Mouse (Mus musculus): ENCODE measurements around the gene Pth. TPM values are rescaled to one million over a fixed set of nuclear protein-coding genes. Genes with fewer than 3 reads are reported as not detected.

Gene Pth
- polyA plus RNA-seq, 1 experiment from 2014 or later, result not detected

- no peak overlapping the region for H3K4me2 ChIP-seq (ENCODE audit: low read depth, severe bottlenecking)
- H3K9ac ChIP-seq (ENCODE audit: low read length), result no peak overlapping the region
- H3K4me3 ChIP-seq (ENCODE audit: low read depth, low read length), result no peak overlapping the region
- no peak for ATAC-seq (ENCODE audit: insufficient number of reproducible peaks, low FRiP score, low TSS enrichment, low read depth)
- no peak for DNase-seq (ENCODE audit: low spot score)
- H3K27ac ChIP-seq (replicated peaks; ENCODE audit: low read depth, low read length), result no peak overlapping the region
- H3K9me3 ChIP-seq (ENCODE audit: control insufficient read depth, low read length), result no peaks in the 10 kb centered on the region
- H3K4me1 ChIP-seq (ENCODE audit: control insufficient read depth, insufficient read depth, low read length), result no peaks in the 10 kb centered on the region
- H3K27me3 ChIP-seq (ENCODE audit: control insufficient read depth, insufficient read depth, low read length), result no peaks in the 10 kb centered on the region
- no peaks in the 10 kb centered on the region for H3K36me3 ChIP-seq (ENCODE audit: control insufficient read depth, insufficient read depth, low read length)
- WGBS, result 55% methylated on average over 5 of the region's 5 CpGs
Observed at GRCm38 (mm10) chr7:113408712-113409111, 20.3 kb upstream of the Pth start.

- DNase-seq (ENCODE audit: low spot score) (no peak), ATAC-seq (ENCODE audit: insufficient number of reproducible peaks, low FRiP score, low TSS enrichment, low read depth) (no peak)
- no peaks in the 10 kb centered on the region for H3K4me1 ChIP-seq (ENCODE audit: control insufficient read depth, insufficient read depth, low read length)
- H3K9ac ChIP-seq (ENCODE audit: low read length), result no peak overlapping the region
- H3K9me3 ChIP-seq (ENCODE audit: control insufficient read depth, low read length), result no peaks in the 10 kb centered on the region
- H3K4me2 ChIP-seq (ENCODE audit: low read depth, severe bottlenecking), result no peak overlapping the region
- no peak overlapping the region for H3K4me3 ChIP-seq (ENCODE audit: low read depth, low read length)
- H3K36me3 ChIP-seq (ENCODE audit: control insufficient read depth, insufficient read depth, low read length), result no peaks in the 10 kb centered on the region
- H3K27me3 ChIP-seq (ENCODE audit: control insufficient read depth, insufficient read depth, low read length), result no peaks in the 10 kb centered on the region
- H3K27ac ChIP-seq (replicated peaks; ENCODE audit: low read depth, low read length), result no peak overlapping the region
Observed at GRCm38 (mm10) chr7:113398083-113398482, 9.7 kb upstream of the Pth start.

GRCm38 (mm10) chr7:113396661-113397060 lies 8.3 kb upstream of the Pth start:
- Histone ChIP-seq H3K27ac (replicated peaks; ENCODE audit: low read depth, low read length) (no peak overlapping the region), H3K4me2 (ENCODE audit: low read depth, severe bottlenecking) (no peak overlapping the region), H3K27me3 (ENCODE audit: control insufficient read depth, insufficient read depth, low read length) (no peaks in the 10 kb centered on the region), H3K36me3 (ENCODE audit: control insufficient read depth, insufficient read depth, low read length) (no peaks in the 10 kb centered on the region), H3K4me3 (ENCODE audit: low read depth, low read length) (no peak overlapping the region), H3K9ac (ENCODE audit: low read length) (no peak overlapping the region), H3K4me1 (ENCODE audit: control insufficient read depth, insufficient read depth, low read length) (no peaks in the 10 kb centered on the region), H3K9me3 (ENCODE audit: control insufficient read depth, low read length) (no peaks in the 10 kb centered on the region)
- ATAC-seq (ENCODE audit: insufficient number of reproducible peaks, low FRiP score, low TSS enrichment, low read depth), result no peak
- no peak for DNase-seq (ENCODE audit: low spot score)
- 88% methylated on average over 4 of the region's 4 CpGs for WGBS

GRCm38 (mm10) chr7:113391619-113392018 lies 3.2 kb upstream of the Pth start:
- ATAC-seq (ENCODE audit: insufficient number of reproducible peaks, low FRiP score, low TSS enrichment, low read depth), result no peak
- Histone ChIP-seq H3K4me2 (ENCODE audit: low read depth, severe bottlenecking) (no peak overlapping the region), H3K4me1 (ENCODE audit: control insufficient read depth, insufficient read depth, low read length) (no peaks in the 10 kb centered on the region), H3K9me3 (ENCODE audit: control insufficient read depth, low read length) (no peaks in the 10 kb centered on the region), H3K27ac (replicated peaks; ENCODE audit: low read depth, low read length) (no peak overlapping the region), H3K36me3 (ENCODE audit: control insufficient read depth, insufficient read depth, low read length) (no peaks in the 10 kb centered on the region), H3K9ac (ENCODE audit: low read length) (no peak overlapping the region), H3K27me3 (ENCODE audit: control insufficient read depth, insufficient read depth, low read length) (no peaks in the 10 kb centered on the region), H3K4me3 (ENCODE audit: low read depth, low read length) (no peak overlapping the region)
- no peak for DNase-seq (ENCODE audit: low spot score)
- WGBS, result 83% methylated on average over 2 of the region's 2 CpGs

GRCm38 (mm10) chr7:113377875-113378658 lies 10.3 kb downstream of the Pth start:
- H3K36me3 ChIP-seq (ENCODE audit: control insufficient read depth, insufficient read depth, low read length), result no peaks in the 10 kb centered on the region
- H3K4me1 ChIP-seq (ENCODE audit: control insufficient read depth, insufficient read depth, low read length), result no peaks in the 10 kb centered on the region
- no peak overlapping the region for H3K27ac ChIP-seq (replicated peaks; ENCODE audit: low read depth, low read length)
- no peak overlapping the region for H3K4me3 ChIP-seq (ENCODE audit: low read depth, low read length)
- no peaks in the 10 kb centered on the region for H3K27me3 ChIP-seq (ENCODE audit: control insufficient read depth, insufficient read depth, low read length)
- 31% methylated on average over 7 of the region's 7 CpGs for WGBS
- DNase-seq (ENCODE audit: low spot score) (peak; percentile 78), ATAC-seq (ENCODE audit: insufficient number of reproducible peaks, low FRiP score, low TSS enrichment, low read depth) (peak; percentile 68)
- H3K9ac ChIP-seq (ENCODE audit: low read length), result no peak overlapping the region
- no peaks in the 10 kb centered on the region for H3K9me3 ChIP-seq (ENCODE audit: control insufficient read depth, low read length)
- H3K4me2 ChIP-seq (ENCODE audit: low read depth, severe bottlenecking), result no peak overlapping the region

GRCm38 (mm10) chr7:113372682-113373081 lies 15.7 kb downstream of the Pth start:
- Histone ChIP-seq H3K36me3 (ENCODE audit: control insufficient read depth, insufficient read depth, low read length) (no peaks in the 10 kb centered on the region), H3K4me1 (ENCODE audit: control insufficient read depth, insufficient read depth, low read length) (no peaks in the 10 kb centered on the region), H3K9me3 (ENCODE audit: control insufficient read depth, low read length) (no peaks in the 10 kb centered on the region), H3K27me3 (ENCODE audit: control insufficient read depth, insufficient read depth, low read length) (no peaks in the 10 kb centered on the region), H3K4me2 (ENCODE audit: low read depth, severe bottlenecking) (no peak overlapping the region), H3K4me3 (ENCODE audit: low read depth, low read length) (no peak overlapping the region), H3K9ac (ENCODE audit: low read length) (no peak overlapping the region), H3K27ac (replicated peaks; ENCODE audit: low read depth, low read length) (no peak overlapping the region)
- DNase-seq (ENCODE audit: low spot score) (no peak), ATAC-seq (ENCODE audit: insufficient number of reproducible peaks, low FRiP score, low TSS enrichment, low read depth) (no peak)
- 80% methylated on average over 1 of the region's 1 CpGs for WGBS

GRCm38 (mm10) chr7:113369620-113370340 lies 18.6 kb downstream of the Pth start:
- H3K27ac ChIP-seq (replicated peaks; ENCODE audit: low read depth, low read length), result 0 out of 2 replicates have a peak overlapping the region, but pooled peaks have one; percentile 22
- no peaks in the 10 kb centered on the region for H3K4me1 ChIP-seq (ENCODE audit: control insufficient read depth, insufficient read depth, low read length)
- ATAC-seq (ENCODE audit: insufficient number of reproducible peaks, low FRiP score, low TSS enrichment, low read depth), result peak; percentile 75
- H3K4me2 ChIP-seq (ENCODE audit: low read depth, severe bottlenecking), result peak overlapping the region; percentile 74
- DNase-seq (ENCODE audit: low spot score), result peak; percentile 83
- WGBS, result under 1% methylated on average over 44 of the region's 44 CpGs
- peak overlapping the region; percentile 63 for H3K4me3 ChIP-seq (ENCODE audit: low read depth, low read length)
- H3K27me3 ChIP-seq (ENCODE audit: control insufficient read depth, insufficient read depth, low read length), result no peaks in the 10 kb centered on the region
- H3K9ac ChIP-seq (ENCODE audit: low read length), result peak overlapping the region; percentile 52
- no peaks in the 10 kb centered on the region for H3K36me3 ChIP-seq (ENCODE audit: control insufficient read depth, insufficient read depth, low read length)
- H3K9me3 ChIP-seq (ENCODE audit: control insufficient read depth, low read length), result no peaks in the 10 kb centered on the region

GRCm38 (mm10) chr7:113368746-113369619 lies 19.4 kb downstream of the Pth start, which contains the start of gene Btbd10:
TSS of gene Btbd10 (minus strand) at chr7:113369392.
- DNase-seq (ENCODE audit: low spot score) (peak; percentile 97), ATAC-seq (ENCODE audit: insufficient number of reproducible peaks, low FRiP score, low TSS enrichment, low read depth) (peak; percentile 97)
- Histone ChIP-seq H3K4me1 (ENCODE audit: control insufficient read depth, insufficient read depth, low read length) (no peaks in the 10 kb centered on the region), H3K4me3 (ENCODE audit: low read depth, low read length) (peak within 1 kb of the TSS; percentile 63), H3K36me3 (ENCODE audit: control insufficient read depth, insufficient read depth, low read length) (no peaks in the 10 kb centered on the region), H3K9ac (ENCODE audit: low read length) (peak within 1 kb of the TSS; percentile 52), H3K27ac (replicated peaks; ENCODE audit: low read depth, low read length) (0 out of 2 replicates have a peak within 1 kb of the TSS, but pooled peaks have one; percentile 22), H3K27me3 (ENCODE audit: control insufficient read depth, insufficient read depth, low read length) (no peaks in the 10 kb centered on the region), H3K4me2 (ENCODE audit: low read depth, severe bottlenecking) (peak within 1 kb of the TSS; percentile 85), H3K9me3 (ENCODE audit: control insufficient read depth, low read length) (no peaks in the 10 kb centered on the region)
- under 1% methylated on average over 64 of the region's 64 CpGs for WGBS
